Mouse (Mus musculus): ENCODE measurements at regions not wholly inside any gene's neighbourhood (a gene's known extent, or its start where the extent isn't known, plus 50 kb on each side); places are given as distances from the start of the nearest gene placed in this dataset.

GRCm38 (mm10) chr6:31339122-31339947, 59.2 kb upstream of the Mkln1 start:
- no peak for TF ChIP-seq CTCF (IDR thresholded peaks at IDR 0.05; ENCODE audit: extremely low read depth, insufficient read depth, low read length)
- no peak for TF ChIP-seq POLR2A (IDR thresholded peaks at IDR 0.05; ENCODE audit: extremely low read depth, insufficient read depth, low read length)
- Histone ChIP-seq H3K4me3 (ENCODE audit: insufficient read depth, low read length) (no peak overlapping the region), H3K27ac (ENCODE audit: insufficient read depth, low read length) (no peak overlapping the region), H3K4me1 (ENCODE audit: control insufficient read depth, insufficient read depth, low read length) (peaks cover 5% of the 10 kb centered on the region; the same call in 1 of the 2 replicates)

GRCm38 (mm10) chr6:31339948-31340250, 58.6 kb upstream of the Mkln1 start:
- no peak overlapping the region for H3K27ac ChIP-seq (ENCODE audit: insufficient read depth, low read length)
- peaks cover 5% of the 10 kb centered on the region; the same call in 1 of the 2 replicates for H3K4me1 ChIP-seq (ENCODE audit: control insufficient read depth, insufficient read depth, low read length)
- no peak for TF ChIP-seq POLR2A (IDR thresholded peaks at IDR 0.05; ENCODE audit: extremely low read depth, insufficient read depth, low read length)
- TF ChIP-seq CTCF (IDR thresholded peaks at IDR 0.05; ENCODE audit: extremely low read depth, insufficient read depth, low read length), result no peak
- H3K4me3 ChIP-seq (ENCODE audit: insufficient read depth, low read length), result no peak overlapping the region

GRCm38 (mm10) chr6:31345366-31346084, 53.0 kb upstream of the Mkln1 start:
- Histone ChIP-seq H3K27ac (ENCODE audit: insufficient read depth, low read length) (no peak overlapping the region), H3K4me3 (ENCODE audit: insufficient read depth, low read length) (no peak overlapping the region), H3K4me1 (ENCODE audit: control insufficient read depth, insufficient read depth, low read length) (no peaks in the 10 kb centered on the region)
- TF ChIP-seq CTCF (IDR thresholded peaks at IDR 0.05; ENCODE audit: extremely low read depth, insufficient read depth, low read length), result no peak

GRCm38 (mm10) chr6:31348333-31348732, 50.2 kb upstream of the Mkln1 start:
- Histone ChIP-seq H3K4me1 (ENCODE audit: control insufficient read depth, insufficient read depth, low read length) (no peaks in the 10 kb centered on the region), H3K27ac (ENCODE audit: insufficient read depth, low read length) (no peak overlapping the region), H3K4me3 (ENCODE audit: insufficient read depth, low read length) (no peak overlapping the region)
- TF ChIP-seq CTCF (IDR thresholded peaks at IDR 0.05; ENCODE audit: extremely low read depth, insufficient read depth, low read length) (no peak), POLR2A (IDR thresholded peaks at IDR 0.05; ENCODE audit: extremely low read depth, insufficient read depth, low read length) (no peak)

Measured in cortical plate, adult 2 months (tissue).